Mouse (Mus musculus) kidney, postnatal 36 days (tissue): Measurements from ENCODE around the gene Vmn2r113.
"Not testable (repeated sequence)": the region's sequence is repeated elsewhere in the genome, so short reads cannot be mapped to it uniquely, and the experiment has no call there.

Source experiments
- DNase-seq, 2 experiments: peaks; one replicate each; pipeline ENCODE4 v3.0.0; 2021 to 2022; ENCODE audit warnings: mixed read lengths in 2 of 2

Vmn2r113 gene

DNA sequence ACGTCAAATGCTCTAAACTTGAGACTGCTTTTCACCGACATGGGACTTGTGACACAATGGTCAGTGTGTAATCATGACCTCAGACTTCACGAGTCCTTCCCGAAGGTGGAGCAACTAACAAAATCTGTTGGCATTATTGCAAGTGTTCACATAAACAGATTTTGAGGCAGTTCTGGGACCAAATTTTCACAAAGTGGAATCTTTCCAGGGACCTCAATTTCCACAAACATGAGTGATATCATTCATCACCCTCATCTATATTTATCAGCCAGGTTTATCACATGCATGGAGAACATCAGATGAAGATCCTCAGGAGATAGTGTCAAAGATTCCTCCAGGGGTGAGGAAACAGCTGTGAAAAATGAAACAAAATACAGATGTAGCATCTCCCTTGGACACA lies at the start of gene Vmn2r113:
Vmn2r113 (plus strand) TSS at position 301 of the 400 bp plus-strand sequence.
- DNase-seq, result not testable (repeated sequence)
